Mouse (Mus musculus) CH12.LX (cell line): ENCODE results near the gene Daam1.

ENCODE experiments used
- CTCF ChIP-seq, 2 experiments: IDR thresholded peaks in 1 of 2; conservative IDR thresholded peaks in 1 of 2; 2 replicates each; pipeline ENCODE4 v1.5.1; 2011 to 2012; ENCODE audit warnings: low read depth in 2 of 2, low read length in 2 of 2, improper control_type of control experiment in 1 of 2, inconsistent platforms in 1 of 2, mild to moderate bottlenecking in 1 of 2, moderate library complexity in 1 of 2
- E2F4 ChIP-seq: IDR thresholded peaks from 2 replicates; pipeline ENCODE4 v1.6.1; 2011; ENCODE audit warnings: low read depth, low read length, improper control_type of control experiment; ENCODE audit not compliant: insufficient replicate concordance
- ETS1 ChIP-seq: conservative IDR thresholded peaks from 2 replicates; pipeline ENCODE4 v1.6.1; 2012; ENCODE audit warnings: low read depth, mild to moderate bottlenecking, inconsistent platforms, low read length, improper control_type of control experiment, moderate library complexity
- HCFC1 ChIP-seq: IDR thresholded peaks from 2 replicates; pipeline ENCODE4 v1.6.1; 2012; ENCODE audit warnings: low read depth, mild to moderate bottlenecking, inconsistent platforms, low read length, improper control_type of control experiment
- IRF4 ChIP-seq: IDR thresholded peaks from 2 replicates; pipeline ENCODE4 v1.6.1; 2014; ENCODE audit warnings: low read depth, mild to moderate bottlenecking, inconsistent platforms, low read length, improper control_type of control experiment
- MAFK ChIP-seq: IDR thresholded peaks from 2 replicates; pipeline ENCODE4 v1.6.1; 2011; ENCODE audit warnings: low read length, improper control_type of control experiment; ENCODE audit not compliant: insufficient replicate concordance
- POLR2A ChIP-seq: IDR thresholded peaks from 2 replicates; pipeline ENCODE4 v1.6.1; 2011; ENCODE audit warnings: low read depth, mild to moderate bottlenecking, improper control_type of control experiment, low read length
- SIN3A ChIP-seq: IDR thresholded peaks from 2 replicates; pipeline ENCODE4 v1.6.1; 2012; ENCODE audit warnings: low read length, improper control_type of control experiment, inconsistent platforms
- ZC3H11A ChIP-seq: IDR thresholded peaks from 2 replicates; pipeline ENCODE4 v1.6.1; 2012; ENCODE audit warnings: low read depth, mild to moderate bottlenecking, inconsistent platforms, low read length, improper control_type of control experiment
- ZNF384 ChIP-seq: IDR thresholded peaks from 2 replicates; pipeline ENCODE4 v1.6.1; 2012; ENCODE audit warnings: low read depth, low read length, improper control_type of control experiment, inconsistent platforms

DNA sequence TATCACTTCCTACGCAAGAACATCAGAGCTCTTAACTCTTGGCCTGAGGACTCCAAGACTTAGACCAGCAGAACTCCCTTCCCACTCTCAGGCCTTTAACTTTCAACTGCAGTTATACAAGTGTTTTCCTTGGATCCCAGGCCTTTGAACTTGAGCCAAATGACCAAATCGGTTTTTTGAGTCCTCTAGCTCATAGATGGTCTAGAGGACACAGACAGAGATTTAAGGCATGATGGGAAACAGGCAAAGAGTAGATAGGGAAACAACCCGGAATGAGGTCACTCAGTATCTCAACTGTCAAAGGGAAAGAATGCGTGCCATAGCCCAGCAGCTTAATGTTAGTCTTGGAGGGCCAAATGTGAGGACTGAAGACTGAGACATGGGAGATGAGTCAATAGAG lies 42.1 kb upstream of the Daam1 start:
- TF ChIP-seq E2F4 (no peak), SIN3A (no peak), CTCF (conservative IDR thresholded peaks at IDR 0.05 in 1 of 2, IDR thresholded peaks at IDR 0.05 in 1 of 2; ENCODE audit: low read depth in 2 of 2, low read length in 2 of 2) (no peak), ETS1 (no peak), POLR2A (no peak), ZNF384 (no peak), HCFC1 (no peak), ZC3H11A (no peak), IRF4 (no peak), MAFK (no peak)
